In genomic region chr19:45903861-45904260, GRCm38 (mm10) we compare ENCODE assay signal across 20 mouse cellular contexts.
DNase-seq lines count a peak whose midpoint lies in the region; ATAC-seq and TF ChIP-seq lines count a peak whose summit lies in the region.
"Had no signal": no experiment of that assay in that cellular context is flagged by ENCODE, and none has a peak within 500 bp of the region (broad histone marks: within the 10 kb centered on the region; RNA-seq: fewer than 3 reads in every experiment).

No protein-coding gene starts in this region.

- peaks cover 12% of the 10 kb centered on the region; the same call in 1 of the 2 replicates for H3K36me3 ChIP-seq in heart, embryonic 14.5 days (ENCODE audit: control insufficient read depth, insufficient read depth, low read length)
- H3K36me3 ChIP-seq: stomach, embryonic 15.5 days had no signal

- DNase-seq in cerebellum, adult 11-12 months, result peak; percentile 9
- no peak for DNase-seq in cerebellum, adult 9-10 months
- DNase-seq in heart, adult 9 months (ENCODE audit: low spot score in 2 of 2), result no peak
- peak; percentile 50 for DNase-seq in left cerebral cortex, postnatal 4 days
- no peak for DNase-seq in left cerebral cortex, postnatal 36 days (ENCODE audit: low spot score in 2 of 2)
- DNase-seq in heart, postnatal 4 days, result peak; percentile 60
- DNase-seq in lung, adult 2 months, result no peak
- DNase-seq: lung, postnatal 14 days; right cerebral cortex, adult 18-20 months; spleen, adult 18-20 months; thymus, postnatal 36 days had no signal

- H3K9me3 ChIP-seq in heart, embryonic 14.5 days (ENCODE audit: control insufficient read depth, low read length), result no peaks in the 10 kb centered on the region
- H3K9me3 ChIP-seq: hindbrain, embryonic 13.5 days; limb, embryonic 12.5 days; stomach, embryonic 15.5 days had no signal

- ATAC-seq in heart, embryonic 14.5 days (ENCODE audit: insufficient number of reproducible peaks, insufficient read depth, low FRiP score, low read depth), result 0 out of 2 replicates have a peak, but pooled peaks have one; percentile 6
- ATAC-seq: forebrain, embryonic 16.5 days; intestine, embryonic 16.5 days had no signal

- TF ChIP-seq POLR2A in lung, adult 2 months (IDR thresholded peaks at IDR 0.05; ENCODE audit: borderline replicate concordance, extremely low read depth, low read depth, low read length), result no peak

- no peak overlapping the region for H3K4me2 ChIP-seq in heart, embryonic 14.5 days (ENCODE audit: low read length)
- H3K4me2 ChIP-seq: hindbrain, embryonic 13.5 days; limb, embryonic 12.5 days; stomach, embryonic 15.5 days had no signal

- intact Hi-C loops in left cerebral cortex, postnatal 4 days (cut with DNase I), result no loop called here
- intact Hi-C loops in left cerebral cortex, postnatal 36 days (cut with DNase I), result no loop called here

- H3K9ac ChIP-seq in heart, embryonic 14.5 days (ENCODE audit: low read length), result no peak overlapping the region
- H3K9ac ChIP-seq: hindbrain, embryonic 13.5 days; limb, embryonic 12.5 days; liver, embryonic 14.5 days; stomach, embryonic 15.5 days had no signal

- H3K4me1 ChIP-seq in heart, embryonic 14.5 days (ENCODE audit: control insufficient read depth in 2 of 2, insufficient read depth in 2 of 2, low read length in 2 of 2), result peaks cover 16 to 21% of the 10 kb centered on the region in 2 experiments
- no peaks in the 10 kb centered on the region for H3K4me1 ChIP-seq in lung, adult 2 months (ENCODE audit: control insufficient read depth, insufficient read depth, low read length)
- H3K4me1 ChIP-seq: stomach, embryonic 15.5 days had no signal

- TF ChIP-seq CTCF in lung, adult 2 months (IDR thresholded peaks at IDR 0.05; ENCODE audit: insufficient read depth, low read length), result no peak

- no peak overlapping the region for H3K4me3 ChIP-seq in heart, embryonic 14.5 days (ENCODE audit: control insufficient read depth in 1 of 2, insufficient read depth in 1 of 2, low read depth in 1 of 2, low read length in 2 of 2)
- H3K4me3 ChIP-seq in lung, adult 2 months (replicated peaks; ENCODE audit: extremely low read depth, low read depth, low read length), result no peak overlapping the region
- H3K4me3 ChIP-seq: hindbrain, embryonic 13.5 days; layer of hippocampus, adult 2 months; limb, embryonic 12.5 days; myocyte; stomach, embryonic 15.5 days had no signal

- peak overlapping the region in 1 of 2 experiments; percentile 93; a peak in 2 of 4 replicates for H3K27ac ChIP-seq in heart, embryonic 14.5 days (replicated peaks in 1 of 2; ENCODE audit: control insufficient read depth in 1 of 2, insufficient read depth in 1 of 2, low read depth in 2 of 2, low read length in 2 of 2)
- H3K27ac ChIP-seq: hindbrain, embryonic 13.5 days; layer of hippocampus, adult 2 months; limb, embryonic 12.5 days; liver, embryonic 14.5 days; stomach, embryonic 15.5 days had no signal

- WGBS in heart, embryonic 14.5 days, result 53% methylated on average over 3 of the region's 3 CpGs
- 87% methylated on average over 3 of the region's 3 CpGs for WGBS in lung, adult 2 months

- no peaks in the 10 kb centered on the region for H3K27me3 ChIP-seq in heart, embryonic 14.5 days (ENCODE audit: control insufficient read depth, insufficient read depth, low read length)
- H3K27me3 ChIP-seq: hindbrain, embryonic 13.5 days; limb, embryonic 12.5 days; stomach, embryonic 15.5 days had no signal

Comparison
In these comparisons a context has a peak if more than half of its experiments do, and no peak if none do; other contexts are left out.
1. DNase-seq: peak in cerebellum, adult 11-12 months (single experiment), left cerebral cortex, postnatal 4 days (single experiment) and heart, postnatal 4 days (single experiment); none in cerebellum, adult 9-10 months (single experiment), heart, adult 9 months (0 of 2), left cerebral cortex, postnatal 36 days (0 of 2) and lung, adult 2 months (single experiment).